Mouse (Mus musculus) embryonic fibroblast, embryonic 13.5 days (primary cell): ENCODE data around the gene H2al2a.

Experiments used
- CTCF ChIP-seq: IDR thresholded peaks from 2 replicates; pipeline ENCODE4 v1.5.1; 2011; ENCODE audit warnings: mild to moderate bottlenecking, control low read depth, low read length, moderate library complexity, borderline replicate concordance; ENCODE audit not compliant: insufficient read depth
- POLR2A ChIP-seq: IDR thresholded peaks from 2 replicates; pipeline ENCODE4 v1.6.1; 2011; ENCODE audit warnings: low read depth, mild to moderate bottlenecking, control low read depth, low read length, moderate library complexity

GRCm38 (mm10) chr2:18038895-18039371 is 42.2 kb upstream of the H2al2a start:
- TF ChIP-seq POLR2A (no peak), CTCF (no peak)
